Mouse (Mus musculus): ENCODE data around the gene Gskip.

Gskip gene

DNA sequence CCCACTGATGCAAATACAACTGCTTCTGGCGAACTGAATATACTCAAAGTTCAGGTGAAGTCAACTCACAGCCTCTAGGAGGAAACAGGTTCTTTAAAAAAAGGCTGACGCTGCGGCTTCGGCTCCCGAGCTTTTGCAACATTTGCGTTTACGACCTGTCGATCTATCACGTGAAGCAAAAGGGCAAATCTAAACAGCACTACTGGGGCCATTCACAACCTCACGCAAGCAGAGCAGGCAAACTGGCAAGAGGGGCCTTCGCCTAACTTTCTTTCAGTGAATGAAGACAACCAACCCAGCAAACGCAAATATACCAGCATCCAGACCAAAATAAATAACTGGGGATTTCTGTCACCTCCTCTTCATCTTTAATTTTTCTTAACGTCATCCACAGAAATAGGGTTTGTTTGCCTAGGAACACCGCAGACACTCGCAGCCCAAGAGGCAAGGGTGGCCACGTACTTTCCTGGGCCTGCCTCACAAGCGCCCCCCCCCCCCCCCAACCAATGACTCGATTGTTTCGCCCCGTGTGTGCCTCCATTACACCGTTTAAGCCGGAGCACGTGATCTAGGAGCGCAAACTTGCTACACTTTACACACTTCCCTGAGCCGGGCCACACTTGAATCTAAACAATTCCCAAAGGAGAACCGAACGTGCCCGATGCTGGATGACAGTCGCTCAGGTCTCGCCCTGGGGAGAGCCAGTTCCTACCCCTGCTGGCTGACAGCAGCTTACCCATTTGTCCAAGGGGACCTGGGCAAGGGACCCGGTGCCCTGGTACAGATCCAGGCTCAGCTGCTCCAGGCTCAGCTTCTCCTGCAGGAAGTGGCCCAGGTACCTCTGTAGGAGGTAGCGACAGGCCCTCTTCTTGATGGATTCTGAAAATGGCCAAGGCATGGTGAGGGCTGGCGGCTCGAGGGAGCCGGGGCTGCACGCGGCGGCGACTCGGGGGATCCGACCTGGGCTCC, at the start of gene Gskip:
Gskip (plus strand) TSS at position 897 of the 969 bp plus-strand sequence.
- DNase-seq (ENCODE audit: low spot score in 2 of 2) = peak; percentile 44 to 74

DNA sequence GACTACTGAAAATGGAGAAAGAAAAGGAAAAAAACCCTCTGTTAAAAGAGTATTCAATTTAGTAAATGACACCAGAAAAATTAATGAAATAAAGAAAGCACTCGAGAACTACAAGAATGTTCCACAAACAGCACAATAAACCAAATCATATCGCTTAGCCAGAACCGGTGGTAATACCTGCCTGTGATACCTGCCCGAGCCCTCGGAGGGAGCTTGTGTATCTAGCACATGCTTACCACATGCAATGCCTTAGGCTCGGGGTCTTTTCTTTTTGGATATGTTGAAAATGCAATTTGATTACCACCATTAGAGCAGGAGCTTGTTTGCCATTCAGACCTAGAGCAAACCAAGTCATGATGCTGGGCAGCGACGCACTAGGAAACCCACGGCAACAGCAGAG, 48.1 kb upstream of the Gskip start:
- no peak for DNase-seq (ENCODE audit: low spot score in 2 of 2)

DNA sequence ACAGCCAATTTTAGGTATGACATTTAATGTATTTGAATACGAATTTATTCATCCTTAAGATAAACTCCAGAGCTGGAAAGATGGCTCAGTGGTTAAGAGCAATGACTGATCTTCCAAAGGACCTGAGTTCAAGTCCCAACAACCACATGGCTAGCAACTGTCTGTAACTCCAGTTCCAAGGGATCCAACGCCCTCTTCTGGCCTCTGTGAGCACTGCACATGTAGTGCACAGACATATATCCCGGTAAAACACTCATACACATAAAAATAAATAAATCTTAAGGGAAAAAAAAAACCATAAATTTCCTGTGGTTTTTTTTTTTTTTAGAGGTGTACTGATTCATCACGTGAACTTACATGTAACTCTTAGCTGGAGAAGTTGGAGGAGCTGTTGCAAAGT, 47.1 kb upstream of the Gskip start:
- DNase-seq (ENCODE audit: low spot score in 2 of 2) = no peak

- no peak for DNase-seq (ENCODE audit: low spot score in 2 of 2)
Observed at GRCm38 (mm10) chr12:105642770-105643321, 41.8 kb upstream of the Gskip start.

GRCm38 (mm10) chr12:105655850-105656249, 28.8 kb upstream of the Gskip start:
- DNase-seq (ENCODE audit: low spot score in 2 of 2) = no peak

- no peak for DNase-seq (ENCODE audit: low spot score in 2 of 2)
Observed at GRCm38 (mm10) chr12:105676274-105676673, 8.4 kb upstream of the Gskip start.

DNA sequence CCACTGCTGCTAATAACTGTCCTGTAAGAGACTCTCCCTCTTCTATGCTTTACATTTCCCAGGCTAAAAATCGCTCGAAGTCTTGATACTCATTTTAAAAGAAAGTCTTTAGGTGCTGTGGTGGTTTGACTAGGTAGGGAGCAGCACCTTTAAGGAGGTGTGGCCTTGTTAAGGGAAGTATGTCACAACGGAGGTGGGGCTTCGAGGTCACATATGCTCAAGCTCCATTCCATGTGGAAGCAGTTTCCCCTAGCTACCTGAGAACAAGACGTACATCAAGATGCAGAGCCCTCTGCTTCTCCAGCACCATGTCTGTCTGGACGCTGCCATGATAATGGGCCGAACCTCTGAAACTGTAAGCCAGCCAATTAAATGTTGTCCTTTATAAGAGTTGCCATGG, 6.4 kb upstream of the Gskip start:
- no peak for DNase-seq (ENCODE audit: low spot score in 2 of 2)

DNA sequence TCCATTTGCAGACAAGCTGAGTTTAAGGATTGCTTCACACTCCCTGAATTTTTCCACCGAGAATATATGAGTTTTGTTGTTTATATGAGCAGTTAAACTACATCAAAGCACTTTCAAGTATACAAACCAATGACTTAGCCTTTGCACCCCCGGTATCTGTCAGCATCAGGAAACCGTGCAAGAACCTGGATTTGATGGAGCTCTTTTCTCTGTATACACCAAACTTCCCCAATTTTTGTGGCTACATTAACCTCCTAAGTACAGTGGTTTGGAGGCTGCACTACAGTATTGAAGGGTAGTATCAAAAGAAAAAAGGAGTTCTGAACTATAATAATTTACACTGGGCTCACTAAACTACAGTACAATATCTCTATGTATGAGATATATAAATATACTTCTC, 5.9 kb upstream of the Gskip start:
- no peak for DNase-seq (ENCODE audit: low spot score in 2 of 2)

DNA sequence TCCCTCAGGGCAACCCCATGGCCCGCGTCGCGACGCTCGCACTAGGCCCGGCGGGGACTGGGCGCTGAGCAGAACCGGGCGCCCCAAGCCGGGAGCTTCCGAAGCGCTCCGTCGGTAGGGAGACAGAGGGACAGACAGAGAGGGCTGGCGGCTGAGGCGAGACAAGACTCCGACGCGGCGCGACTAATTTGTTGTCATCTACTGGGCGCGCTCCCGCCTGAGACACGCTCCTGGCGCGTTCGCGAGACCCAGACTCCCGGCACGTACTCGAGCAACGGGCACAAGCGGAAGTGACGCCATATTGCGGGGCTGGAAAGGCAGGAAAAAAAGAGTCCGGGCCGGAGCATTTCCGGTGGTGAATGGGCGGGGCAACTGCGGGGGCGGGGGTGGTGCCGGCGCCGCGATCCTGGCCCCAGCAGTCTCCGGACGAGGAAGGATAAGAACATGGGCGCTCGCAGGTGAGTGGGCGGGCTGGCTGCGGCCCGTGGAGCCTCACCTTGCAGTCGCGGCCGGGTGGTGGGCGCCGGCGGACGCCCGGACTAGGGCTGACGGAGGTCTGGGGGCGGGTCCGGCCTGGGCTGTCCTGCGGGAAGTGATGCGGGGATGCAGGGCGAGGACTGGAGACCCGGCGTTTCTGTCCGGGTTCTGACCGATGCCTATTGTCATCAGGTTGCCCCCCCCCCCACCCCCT, 517 bp downstream of the Gskip start, which contains the start of gene Atg2b:
Atg2b (minus strand) TSS at position 211 of the 691 bp plus-strand sequence.
- DNase-seq (ENCODE audit: low spot score in 2 of 2) = peak; percentile 94 to 97

DNA sequence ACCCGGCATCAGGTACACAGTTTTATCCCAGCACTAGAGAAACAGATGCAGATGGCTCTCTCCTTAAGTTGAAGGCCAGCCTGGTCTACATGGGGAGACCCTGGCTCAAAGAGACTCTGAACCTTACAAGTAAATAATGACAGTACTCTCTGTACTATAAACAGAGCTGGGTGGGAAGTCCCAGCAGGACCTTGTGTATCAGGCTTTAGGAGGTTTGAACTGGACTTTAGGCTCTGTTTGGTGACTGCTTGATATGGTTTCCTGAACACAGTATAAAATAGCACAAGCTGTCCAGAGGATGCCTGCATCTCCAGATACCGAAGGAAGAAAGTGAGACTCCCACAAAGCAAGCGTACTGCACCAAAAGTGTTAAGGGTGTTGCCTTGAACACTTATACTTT, 2.2 kb downstream of the Gskip start:
- DNase-seq (ENCODE audit: low spot score in 2 of 2) = no peak

GRCm38 (mm10) chr12:105687416-105687815, 2.8 kb downstream of the Gskip start:
- no peak for DNase-seq (ENCODE audit: low spot score in 2 of 2)

GRCm38 (mm10) chr12:105688546-105688945, 3.9 kb downstream of the Gskip start:
- no peak for DNase-seq (ENCODE audit: low spot score in 2 of 2)

DNA sequence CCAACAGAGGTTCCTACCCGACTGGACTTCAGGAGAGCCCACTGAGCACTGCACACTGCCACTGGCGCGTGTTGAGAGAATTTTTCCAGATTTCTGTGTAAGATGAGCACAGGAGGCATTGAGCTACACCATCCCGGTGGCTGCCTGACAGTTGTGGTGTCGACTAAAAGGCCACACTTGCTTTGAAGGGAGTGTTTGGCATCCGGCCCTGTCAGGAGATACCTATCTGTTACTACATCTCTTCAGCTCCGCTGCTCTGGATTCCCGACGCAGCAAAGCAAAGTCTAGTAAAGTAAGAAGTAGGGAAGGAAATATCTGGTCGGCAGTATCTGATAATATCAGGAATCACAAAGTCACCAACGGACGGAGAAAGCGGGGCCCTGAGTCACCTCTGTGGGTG, 4.8 kb downstream of the Gskip start:
- DNase-seq (ENCODE audit: low spot score in 2 of 2) = no peak

DNA sequence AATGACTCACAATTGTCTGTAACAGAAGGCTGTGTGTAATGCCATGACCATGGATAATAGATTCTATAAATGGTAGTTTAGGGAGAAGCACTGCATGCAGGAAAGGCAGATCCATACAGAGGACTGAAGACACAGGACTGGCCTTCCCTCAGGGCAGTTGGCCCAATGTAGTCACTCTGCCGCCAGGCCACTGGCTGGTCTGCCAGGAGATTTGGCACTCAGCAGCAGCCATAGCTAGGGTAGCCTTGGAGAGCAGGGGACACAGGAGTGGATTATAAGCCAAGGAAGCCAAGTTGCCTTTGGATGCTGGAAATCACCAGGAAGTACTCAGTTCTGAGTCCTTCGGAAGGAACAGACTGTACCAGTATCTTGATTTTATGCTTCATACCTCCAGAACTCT, 9.4 kb downstream of the Gskip start:
- no peak for DNase-seq (ENCODE audit: low spot score in 2 of 2)

- DNase-seq (ENCODE audit: low spot score in 2 of 2) = no peak
Observed at GRCm38 (mm10) chr12:105695848-105696247, 11.2 kb downstream of the Gskip start.

DNA sequence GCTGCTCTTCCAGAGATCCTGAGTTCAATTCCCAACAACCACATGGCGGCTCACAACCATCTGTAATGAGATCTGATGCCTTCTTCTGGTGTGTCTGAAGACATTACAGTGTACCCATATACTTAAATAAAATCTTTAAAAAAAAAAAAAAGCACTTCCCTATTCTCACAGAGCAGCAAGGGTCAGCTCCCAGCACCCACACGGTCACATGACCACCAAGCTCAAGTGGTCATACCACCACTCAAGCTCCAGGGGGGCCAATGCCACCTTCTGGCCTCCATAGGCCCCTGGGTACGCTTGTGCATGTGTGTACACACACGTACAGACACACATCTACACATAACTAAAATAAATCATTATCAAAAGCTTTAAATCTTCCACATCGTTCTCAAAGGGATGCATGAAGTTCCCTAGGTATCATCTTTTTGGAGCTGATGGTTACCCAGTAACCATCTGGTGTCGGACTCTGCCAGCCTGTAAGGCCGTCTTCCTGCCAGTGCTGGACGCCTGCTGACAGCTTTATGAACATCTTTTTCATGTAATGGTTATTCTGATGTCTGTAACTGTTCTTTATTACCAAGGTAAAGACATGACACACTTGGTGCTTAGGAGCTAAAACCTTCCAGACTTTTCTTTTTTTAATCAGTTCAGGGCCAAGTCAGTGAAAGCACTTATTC, 12.6 kb downstream of the Gskip start:
- no peak for DNase-seq (ENCODE audit: low spot score in 2 of 2)

- DNase-seq (ENCODE audit: low spot score in 2 of 2) = no peak
Observed at GRCm38 (mm10) chr12:105700433-105700832, 15.8 kb downstream of the Gskip start.

GRCm38 (mm10) chr12:105705799-105706487, 21.3 kb downstream of the Gskip start, which contains the start of gene Ak7:
Gene Ak7, plus strand, starts transcription at chr12:105705976.
- DNase-seq (ENCODE audit: low spot score in 2 of 2) = peak; percentile 90 to 91

GRCm38 (mm10) chr12:105718616-105719015, 34.0 kb downstream of the Gskip start:
- DNase-seq (ENCODE audit: low spot score in 2 of 2) = peak; percentile 34 to 73

GRCm38 (mm10) chr12:105720196-105720595, 35.6 kb downstream of the Gskip start:
- DNase-seq (ENCODE audit: low spot score in 2 of 2) = no peak

GRCm38 (mm10) chr12:105721452-105722132, 37.0 kb downstream of the Gskip start:
- no peak for DNase-seq (ENCODE audit: low spot score in 2 of 2)

All from spleen, postnatal 4 days (tissue).